11 mouse cellular contexts compared by ENCODE assay signal in the genomic region with DNA sequence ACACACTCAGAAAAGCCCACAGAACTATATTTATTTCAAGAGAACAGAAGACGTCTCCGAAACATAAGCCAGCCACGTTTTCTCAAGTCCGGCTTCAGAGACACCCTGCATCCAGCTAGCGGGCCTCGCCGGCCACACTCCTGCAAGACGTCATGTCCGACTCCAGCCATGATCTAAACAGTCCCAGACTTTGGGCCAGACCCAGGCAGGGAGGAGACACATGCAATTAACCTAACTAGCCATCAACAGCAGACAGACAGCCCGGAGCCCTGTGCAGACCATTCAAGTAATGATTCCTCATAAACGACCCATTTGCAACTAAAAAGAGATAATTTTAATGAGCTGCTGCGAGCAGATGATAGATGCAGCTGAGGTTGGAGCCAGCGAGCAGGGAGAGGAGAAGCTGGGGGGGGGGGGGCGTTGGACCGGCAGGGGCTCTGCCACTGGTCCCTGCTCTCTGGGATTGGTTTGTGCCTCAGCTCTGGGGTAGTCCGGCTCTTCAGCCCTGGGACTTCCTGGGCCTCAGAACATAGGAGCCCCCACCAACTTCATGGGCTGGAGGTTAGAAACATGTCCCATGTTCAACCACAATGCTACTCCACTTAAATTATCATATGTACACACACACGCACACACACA.
A peak's percentile ranks its signal among the peaks of the same experiment; 100 is the strongest.
DNase-seq lines count a peak whose midpoint lies in the region; ATAC-seq lines count a peak whose summit lies in the region.
"Had no signal": no experiment of that assay in that cellular context is flagged by ENCODE, and none has a peak within 500 bp of the region (broad histone marks: within the 10 kb centered on the region; RNA-seq: fewer than 3 reads in every experiment).

No protein-coding gene starts in this region.

- no peak overlapping the region for H3K27ac ChIP-seq in liver, embryonic 12.5 days
- H3K27ac ChIP-seq in forebrain, embryonic 14.5 days (ENCODE audit: low read depth, low read length): peak overlapping the region; percentile 52
- H3K27ac ChIP-seq in intestine, embryonic 16.5 days (ENCODE audit: low read length): peak overlapping the region; percentile 59
- H3K27ac ChIP-seq in neural tube, embryonic 15.5 days (replicated peaks): peak overlapping the region; percentile 23; the same call in 1 of the 2 replicates
- H3K27ac ChIP-seq: liver, embryonic 14.5 days had no signal

- ATAC-seq in liver, embryonic 12.5 days: no peak
- peak; percentile 50 for ATAC-seq in forebrain, embryonic 14.5 days
- peak; percentile 76 for ATAC-seq in intestine, embryonic 16.5 days
- no peak for ATAC-seq in neural tube, embryonic 15.5 days (ENCODE audit: low FRiP score)

- H3K9me3 ChIP-seq in liver, embryonic 12.5 days (replicated peaks): no peaks in the 10 kb centered on the region
- no peaks in the 10 kb centered on the region for H3K9me3 ChIP-seq in forebrain, embryonic 14.5 days (replicated peaks; ENCODE audit: control insufficient read depth, low read length)
- no peaks in the 10 kb centered on the region for H3K9me3 ChIP-seq in intestine, embryonic 16.5 days (ENCODE audit: control insufficient read depth, low read length)
- H3K9me3 ChIP-seq in neural tube, embryonic 15.5 days (replicated peaks): no peaks in the 10 kb centered on the region

- H3K4me1 ChIP-seq in liver, embryonic 12.5 days: 0 out of 2 replicates have a peak, but pooled peaks cover 4% of the 10 kb centered on the region
- peaks cover 35% of the 10 kb centered on the region for H3K4me1 ChIP-seq in forebrain, embryonic 14.5 days (ENCODE audit: control insufficient read depth, insufficient read depth, low read length)
- H3K4me1 ChIP-seq in intestine, embryonic 16.5 days (ENCODE audit: control insufficient read depth, insufficient read depth, low read length): peaks cover 15% of the 10 kb centered on the region; the same call in 1 of the 2 replicates
- peaks cover 62% of the 10 kb centered on the region for H3K4me1 ChIP-seq in neural tube, embryonic 15.5 days

- no peak overlapping the region for H3K4me2 ChIP-seq in liver, embryonic 12.5 days
- no peak overlapping the region for H3K4me2 ChIP-seq in forebrain, embryonic 14.5 days (ENCODE audit: low read length)
- no peak overlapping the region for H3K4me2 ChIP-seq in intestine, embryonic 16.5 days (ENCODE audit: low read depth, low read length)
- no peak overlapping the region for H3K4me2 ChIP-seq in neural tube, embryonic 15.5 days

- H3K4me3 ChIP-seq in liver, embryonic 12.5 days: no peak overlapping the region
- H3K4me3 ChIP-seq in forebrain, embryonic 14.5 days (ENCODE audit: low read depth, low read length): no peak overlapping the region
- H3K4me3 ChIP-seq in intestine, embryonic 16.5 days (ENCODE audit: low read length): no peak overlapping the region
- H3K4me3 ChIP-seq in neural tube, embryonic 15.5 days (replicated peaks): no peak overlapping the region
- H3K4me3 ChIP-seq: erythroblast, embryonic 14.5 days had no signal

- peak; percentile 31 for DNase-seq in liver
- peak; percentile 61 for DNase-seq in forebrain, embryonic 14.5 days (ENCODE audit: low spot score)
- no peak for DNase-seq in thymus, postnatal 36 days
- DNase-seq in cerebellum, adult 8-10 months: no peak
- DNase-seq in thymus, postnatal 25 days: no peak
- DNase-seq: cerebellum, adult 11 months had no signal

- H3K36me3 ChIP-seq in liver, embryonic 12.5 days: no peaks in the 10 kb centered on the region
- no peaks in the 10 kb centered on the region for H3K36me3 ChIP-seq in forebrain, embryonic 14.5 days (ENCODE audit: control insufficient read depth, insufficient read depth, low read length)
- no peaks in the 10 kb centered on the region for H3K36me3 ChIP-seq in intestine, embryonic 16.5 days (ENCODE audit: control insufficient read depth, insufficient read depth, low read length)
- no peaks in the 10 kb centered on the region for H3K36me3 ChIP-seq in neural tube, embryonic 15.5 days

- WGBS in liver, embryonic 12.5 days (ENCODE audit: insufficient replicate concordance): 60% methylated on average over 16 of the region's 17 CpGs
- WGBS in forebrain, embryonic 14.5 days: 24% methylated on average over 17 of the region's 17 CpGs
- WGBS in intestine, embryonic 16.5 days: 39% methylated on average over 15 of the region's 17 CpGs
- 24% methylated on average over 17 of the region's 17 CpGs for WGBS in neural tube, embryonic 15.5 days

- H3K27me3 ChIP-seq in liver, embryonic 12.5 days (replicated peaks): peaks cover 36% of the 10 kb centered on the region
- H3K27me3 ChIP-seq in forebrain, embryonic 14.5 days (replicated peaks; ENCODE audit: control insufficient read depth, insufficient read depth, low read length): no peaks in the 10 kb centered on the region
- peaks cover 12% of the 10 kb centered on the region; the same call in 1 of the 2 replicates for H3K27me3 ChIP-seq in intestine, embryonic 16.5 days (replicated peaks; ENCODE audit: control insufficient read depth, insufficient read depth, low read length)
- peaks cover 12% of the 10 kb centered on the region; the same call in 1 of the 2 replicates for H3K27me3 ChIP-seq in neural tube, embryonic 15.5 days (replicated peaks)

- H3K9ac ChIP-seq in liver, embryonic 12.5 days: no peak overlapping the region
- H3K9ac ChIP-seq in forebrain, embryonic 14.5 days (ENCODE audit: low read length): no peak overlapping the region
- no peak overlapping the region for H3K9ac ChIP-seq in intestine, embryonic 16.5 days (ENCODE audit: low read depth, low read length)
- no peak overlapping the region for H3K9ac ChIP-seq in neural tube, embryonic 15.5 days (replicated peaks)
- H3K9ac ChIP-seq: liver, embryonic 14.5 days had no signal

Comparison
In these comparisons a context has a peak if more than half of its experiments do, and no peak if none do; other contexts are left out.
1. DNase-seq: peak in liver (single experiment) and forebrain, embryonic 14.5 days (single experiment); none in thymus, postnatal 36 days (0 of 2), cerebellum, adult 8-10 months (single experiment) and thymus, postnatal 25 days (single experiment).
2. ATAC-seq: peak in forebrain, embryonic 14.5 days (single experiment) and intestine, embryonic 16.5 days (single experiment); none in liver, embryonic 12.5 days (single experiment) and neural tube, embryonic 15.5 days (single experiment).